Mouse (Mus musculus) embryonic facial prominence, embryonic 13.5 days (tissue): ENCODE results near the gene Usp33. TPM values are rescaled to one million over a fixed set of nuclear protein-coding genes. Genes with fewer than 3 reads are reported as not detected.

Source experiments
- ATAC-seq: fragments of 200-750 bp; cut with Nextera tagmentation; 2 replicates; pipeline ENCODE4 v1.8.0; 2017; ENCODE audit warnings: low read depth; ENCODE audit not compliant: insufficient number of reproducible peaks, insufficient read depth, low FRiP score, low TSS enrichment
- H3K27ac ChIP-seq: fragments of 300-500 bp; sonication (generic); 2 replicates; pipeline ENCODE4 v1.5.1; 2015; ENCODE audit warnings: moderate library complexity, mild to moderate bottlenecking, inconsistent platforms
- H3K27me3 ChIP-seq: fragments of 300-500 bp; sonication (generic); 2 replicates; pipeline ENCODE4 v1.6.1; 2015; ENCODE audit warnings: mild to moderate bottlenecking, inconsistent platforms
- H3K36me3 ChIP-seq: fragments of 300-500 bp; sonication (generic); 2 replicates; pipeline ENCODE4 v1.6.1; 2015; ENCODE audit warnings: mild to moderate bottlenecking, inconsistent platforms
- H3K4me1 ChIP-seq: fragments of 300-500 bp; sonication (generic); 2 replicates; pipeline ENCODE4 v1.6.1; 2015; ENCODE audit warnings: inconsistent platforms
- H3K4me2 ChIP-seq: fragments of 300-500 bp; sonication (generic); 2 replicates; pipeline ENCODE4 v1.6.1; 2015; ENCODE audit warnings: moderate library complexity, mild to moderate bottlenecking, inconsistent platforms
- H3K4me3 ChIP-seq: fragments of 300-500 bp; sonication (generic); 2 replicates; pipeline ENCODE4 v1.5.1; 2015; ENCODE audit warnings: mild to moderate bottlenecking, inconsistent platforms
- H3K9ac ChIP-seq: fragments of 300-500 bp; sonication (generic); 2 replicates; pipeline ENCODE4 v1.6.1; 2015; ENCODE audit warnings: mild to moderate bottlenecking, inconsistent platforms
- H3K9me3 ChIP-seq: fragments of 300-500 bp; sonication (generic); 2 replicates; pipeline ENCODE4 v1.6.1; 2016; ENCODE audit warnings: inconsistent platforms
- WGBS: fragments of 180-500 bp; shearing (Covaris S2); methylation state at CpG from one replicate; pipeline ENCODE4 v1.1.7; 2015; ENCODE audit warnings: mixed read lengths; 5-methylcytosine and 5-hydroxymethylcytosine counted together
- polyA plus RNA-seq: library from polyadenylated mRNA; unstranded; fragments of >200 nt; fragmentation: Nextera tagmentation; extraction: Ambion mirVana; gene quantifications from 2 replicates; pipeline ENCODE4 v1.2.1, GENCODE M21; 2015

The Usp33 gene
- polyA plus RNA-seq, 1 experiment from 2014 or later = 39.8 TPM

- H3K4me2 ChIP-seq = peak overlapping the region; percentile 63
- 32% methylated on average over 3 of the region's 3 CpGs for WGBS
- peaks cover 31% of the 10 kb centered on the region for H3K4me1 ChIP-seq
- H3K9ac ChIP-seq = peak overlapping the region; percentile 91
- no peaks in the 10 kb centered on the region for H3K9me3 ChIP-seq
- 0 out of 2 replicates have a peak, but pooled peaks cover 4% of the 10 kb centered on the region for H3K36me3 ChIP-seq
- ATAC-seq = no peak
- peak overlapping the region; percentile 75 for H3K4me3 ChIP-seq
- H3K27me3 ChIP-seq = no peaks in the 10 kb centered on the region
- H3K27ac ChIP-seq = no peak overlapping the region
Measured at GRCm38 (mm10) chr3:152347227-152347626, 949 bp downstream of the Usp33 start.

- no peak overlapping the region for H3K9ac ChIP-seq
- 85% methylated on average over 10 of the region's 10 CpGs for WGBS
- ATAC-seq = no peak
- H3K36me3 ChIP-seq = 0 out of 2 replicates have a peak, but pooled peaks cover 4% of the 10 kb centered on the region
- H3K4me2 ChIP-seq = 0 out of 2 replicates have a peak overlapping the region, but pooled peaks have one; percentile 63
- no peaks in the 10 kb centered on the region for H3K27me3 ChIP-seq
- no peak overlapping the region for H3K27ac ChIP-seq
- H3K9me3 ChIP-seq = no peaks in the 10 kb centered on the region
- no peak overlapping the region for H3K4me3 ChIP-seq
- peaks cover 32% of the 10 kb centered on the region for H3K4me1 ChIP-seq
Measured at GRCm38 (mm10) chr3:152348011-152348830, 1.9 kb downstream of the Usp33 start.

- no peak for ATAC-seq
- no peak overlapping the region for H3K4me3 ChIP-seq
- no peaks in the 10 kb centered on the region for H3K9me3 ChIP-seq
- no peaks in the 10 kb centered on the region for H3K27me3 ChIP-seq
- H3K4me1 ChIP-seq = peaks cover 41% of the 10 kb centered on the region
- 86% methylated on average over 3 of the region's 3 CpGs for WGBS
- H3K36me3 ChIP-seq = 0 out of 2 replicates have a peak, but pooled peaks cover 4% of the 10 kb centered on the region
- no peak overlapping the region for H3K9ac ChIP-seq
- H3K27ac ChIP-seq = no peak overlapping the region
- H3K4me2 ChIP-seq = no peak overlapping the region
Measured at GRCm38 (mm10) chr3:152350431-152350830, 4.2 kb downstream of the Usp33 start.

GRCm38 (mm10) chr3:152350966-152351365 lies 4.7 kb downstream of the Usp33 start:
- H3K9me3 ChIP-seq = no peaks in the 10 kb centered on the region
- no peak for ATAC-seq
- 78% methylated on average over 5 of the region's 5 CpGs for WGBS
- H3K36me3 ChIP-seq = 0 out of 2 replicates have a peak, but pooled peaks cover 4% of the 10 kb centered on the region
- no peak overlapping the region for H3K27ac ChIP-seq
- H3K9ac ChIP-seq = no peak overlapping the region
- peaks cover 43% of the 10 kb centered on the region for H3K4me1 ChIP-seq
- H3K4me2 ChIP-seq = no peak overlapping the region
- no peak overlapping the region for H3K4me3 ChIP-seq
- no peaks in the 10 kb centered on the region for H3K27me3 ChIP-seq

DNA sequence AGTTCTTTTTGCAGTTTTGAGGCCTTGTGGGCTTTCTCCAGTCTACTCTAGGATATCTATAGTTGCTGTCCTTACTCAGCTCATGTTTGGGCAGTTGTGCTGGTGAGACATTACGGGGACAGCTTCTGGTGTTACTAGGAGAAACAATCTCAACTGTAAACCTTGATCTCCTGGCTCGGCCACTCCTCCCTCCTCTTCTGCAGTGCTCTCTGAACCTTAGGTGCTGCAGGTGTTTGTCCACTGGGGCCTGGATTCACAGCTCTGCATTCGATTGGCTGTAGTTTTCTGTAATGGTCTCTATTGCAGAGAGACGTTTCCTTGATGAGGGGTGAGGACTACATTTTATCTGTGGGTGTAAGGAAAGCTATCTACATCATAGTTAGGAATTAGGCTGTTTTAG lies 6.0 kb downstream of the Usp33 start:
- H3K27me3 ChIP-seq = no peaks in the 10 kb centered on the region
- 0 out of 2 replicates have a peak, but pooled peaks cover 4% of the 10 kb centered on the region for H3K36me3 ChIP-seq
- 86% methylated on average over 4 of the region's 4 CpGs for WGBS
- no peaks in the 10 kb centered on the region for H3K9me3 ChIP-seq
- no peak overlapping the region for H3K27ac ChIP-seq
- H3K4me3 ChIP-seq = no peak overlapping the region
- peaks cover 45% of the 10 kb centered on the region for H3K4me1 ChIP-seq
- H3K4me2 ChIP-seq = no peak overlapping the region
- no peak overlapping the region for H3K9ac ChIP-seq
- no peak for ATAC-seq

GRCm38 (mm10) chr3:152353434-152354177 lies 7.3 kb downstream of the Usp33 start:
- Histone ChIP-seq H3K27me3 (no peaks in the 10 kb centered on the region), H3K9me3 (no peaks in the 10 kb centered on the region), H3K27ac (no peak overlapping the region), H3K9ac (no peak overlapping the region), H3K4me1 (peaks cover 36% of the 10 kb centered on the region), H3K36me3 (peaks cover 6% of the 10 kb centered on the region), H3K4me3 (no peak overlapping the region), H3K4me2 (no peak overlapping the region)
- 75% methylated on average over 10 of the region's 10 CpGs for WGBS
- no peak for ATAC-seq

GRCm38 (mm10) chr3:152355361-152355760 lies 9.1 kb downstream of the Usp33 start:
- Histone ChIP-seq H3K4me2 (no peak overlapping the region), H3K4me1 (peaks cover 28% of the 10 kb centered on the region), H3K9me3 (no peaks in the 10 kb centered on the region), H3K36me3 (peaks cover 15% of the 10 kb centered on the region), H3K27ac (no peak overlapping the region), H3K9ac (no peak overlapping the region), H3K4me3 (no peak overlapping the region), H3K27me3 (no peaks in the 10 kb centered on the region)
- 52% methylated on average over 5 of the region's 5 CpGs for WGBS
- no peak for ATAC-seq

DNA sequence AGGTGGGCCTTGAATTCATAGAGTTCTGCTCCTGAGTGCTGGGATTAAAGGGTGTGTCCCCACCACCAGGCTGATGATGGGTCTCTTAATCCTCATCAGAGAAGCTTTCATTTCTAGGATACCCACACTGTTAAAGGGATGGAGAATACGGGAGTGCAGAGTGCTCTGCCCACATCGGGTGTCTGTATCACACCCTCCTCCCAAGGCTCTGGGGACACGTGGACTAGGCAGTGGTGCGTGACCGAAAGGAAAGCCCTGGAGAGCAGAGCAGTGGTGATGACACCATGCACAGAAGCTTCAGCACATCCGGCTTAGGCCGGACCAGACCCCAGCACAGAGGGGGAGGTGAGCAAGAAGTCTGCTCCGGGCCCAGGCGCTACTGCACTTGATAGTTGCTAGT lies 10.5 kb downstream of the Usp33 start:
- ATAC-seq = no peak
- H3K9ac ChIP-seq = no peak overlapping the region

DNA sequence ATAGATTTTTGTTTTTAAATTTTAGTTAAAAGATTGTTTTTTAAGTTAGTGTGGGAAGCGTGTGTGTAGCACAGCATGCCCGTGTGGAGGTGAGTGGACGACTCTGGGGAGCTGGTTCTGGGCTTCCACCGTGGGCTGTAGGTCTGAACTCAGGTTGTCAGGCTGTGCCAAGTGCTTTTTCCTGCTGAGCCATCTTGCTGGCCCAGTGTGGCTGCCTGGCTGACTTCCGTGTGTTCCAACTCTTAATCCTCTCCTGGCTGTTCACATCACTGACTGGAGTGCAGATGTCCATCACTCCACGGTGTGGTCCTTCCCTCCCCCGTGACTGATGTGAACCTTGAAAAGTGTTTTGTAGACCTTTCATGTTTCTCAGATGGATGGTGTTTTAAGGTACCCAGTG lies 12.9 kb downstream of the Usp33 start:
- Histone ChIP-seq H3K4me1 (peaks cover 8% of the 10 kb centered on the region), H3K27ac (no peak overlapping the region), H3K9ac (no peak overlapping the region), H3K36me3 (peaks cover 53% of the 10 kb centered on the region), H3K4me3 (no peak overlapping the region), H3K9me3 (no peaks in the 10 kb centered on the region), H3K4me2 (no peak overlapping the region), H3K27me3 (no peaks in the 10 kb centered on the region)
- no peak for ATAC-seq
- WGBS = 88% methylated on average over 7 of the region's 7 CpGs

More for the DNA sequence above, 10.5 kb downstream of the Usp33 start:
- no peak overlapping the region for H3K4me3 ChIP-seq
- WGBS = 81% methylated on average over 9 of the region's 9 CpGs
- H3K36me3 ChIP-seq = peaks cover 29% of the 10 kb centered on the region
- peaks cover 16% of the 10 kb centered on the region for H3K4me1 ChIP-seq
- no peak overlapping the region for H3K4me2 ChIP-seq
- no peaks in the 10 kb centered on the region for H3K9me3 ChIP-seq
- no peaks in the 10 kb centered on the region for H3K27me3 ChIP-seq
- no peak overlapping the region for H3K27ac ChIP-seq

DNA sequence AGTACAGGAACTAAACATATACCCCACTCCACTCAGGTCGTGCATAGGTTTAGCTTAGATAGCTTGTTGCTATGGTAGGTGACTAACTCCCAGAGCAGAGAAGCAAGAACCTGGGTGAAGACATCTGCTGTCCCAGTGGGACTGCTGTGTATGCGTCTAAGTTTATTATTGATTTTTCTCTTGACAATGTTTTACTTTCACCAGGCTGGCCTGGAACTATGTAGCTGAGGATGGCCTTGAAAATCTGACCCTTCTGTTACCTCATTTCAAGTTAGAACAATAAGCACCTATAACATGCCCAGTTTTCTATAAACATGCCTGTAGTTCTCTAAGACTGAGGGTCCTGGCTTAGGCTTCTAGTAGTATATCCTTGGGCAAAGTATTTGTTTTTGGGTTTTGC lies 17.9 kb downstream of the Usp33 start:
- ATAC-seq = no peak
- no peak overlapping the region for H3K9ac ChIP-seq
- H3K36me3 ChIP-seq = peaks cover 88% of the 10 kb centered on the region
- no peaks in the 10 kb centered on the region for H3K9me3 ChIP-seq
- 95% methylated on average over 2 of the region's 2 CpGs for WGBS
- no peaks in the 10 kb centered on the region for H3K4me1 ChIP-seq
- no peak overlapping the region for H3K4me2 ChIP-seq
- no peak overlapping the region for H3K27ac ChIP-seq
- H3K4me3 ChIP-seq = no peak overlapping the region
- no peaks in the 10 kb centered on the region for H3K27me3 ChIP-seq

GRCm38 (mm10) chr3:152376063-152376462 lies 29.8 kb downstream of the Usp33 start:
- no peak overlapping the region for H3K9ac ChIP-seq
- no peak overlapping the region for H3K4me3 ChIP-seq
- no peak for ATAC-seq
- no peak overlapping the region for H3K27ac ChIP-seq
- no peaks in the 10 kb centered on the region for H3K9me3 ChIP-seq
- H3K4me2 ChIP-seq = no peak overlapping the region
- no peaks in the 10 kb centered on the region for H3K4me1 ChIP-seq
- WGBS = 82% methylated on average over 4 of the region's 4 CpGs
- H3K36me3 ChIP-seq = peaks cover 73% of the 10 kb centered on the region
- H3K27me3 ChIP-seq = no peaks in the 10 kb centered on the region

DNA sequence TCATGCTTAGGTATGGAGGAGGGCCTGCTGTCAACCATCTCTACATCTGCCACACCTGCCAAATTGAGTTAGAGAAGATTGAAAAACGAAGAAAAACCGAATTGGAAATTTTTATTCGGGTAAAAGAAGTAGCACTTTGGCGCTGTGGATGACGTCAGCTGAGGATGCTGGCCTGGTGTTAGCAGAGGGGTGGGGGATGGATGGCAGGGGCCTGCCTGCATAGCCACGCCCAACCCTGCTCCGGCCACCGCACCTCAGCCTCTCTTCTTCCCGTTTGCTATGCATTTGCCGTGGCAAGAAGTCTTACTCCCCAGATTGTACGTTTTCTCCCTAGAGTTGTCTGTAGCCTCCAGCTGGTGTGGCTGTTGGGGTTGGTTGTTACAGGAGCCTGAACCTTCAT lies 37.8 kb downstream of the Usp33 start:
- no peaks in the 10 kb centered on the region for H3K9me3 ChIP-seq
- H3K9ac ChIP-seq = no peak overlapping the region
- no peak overlapping the region for H3K27ac ChIP-seq
- ATAC-seq = no peak
- H3K36me3 ChIP-seq = peaks cover 74% of the 10 kb centered on the region
- no peaks in the 10 kb centered on the region for H3K27me3 ChIP-seq
- H3K4me1 ChIP-seq = no peaks in the 10 kb centered on the region
- no peak overlapping the region for H3K4me2 ChIP-seq
- WGBS = 70% methylated on average over 11 of the region's 11 CpGs
- H3K4me3 ChIP-seq = no peak overlapping the region
